Mouse (Mus musculus) heart, postnatal 0 days (tissue): Measurements from ENCODE around the gene Lrrn2.

Experiments used
- CTCF ChIP-seq: IDR thresholded peaks from 2 replicates; pipeline ENCODE4 v1.5.1; 2016; ENCODE audit warnings: antibody characterized with exemption, control low read depth, low read depth
- EP300 ChIP-seq: IDR thresholded peaks from 2 replicates; pipeline ENCODE4 v1.6.1; 2016; ENCODE audit warnings: antibody characterized with exemption, low read depth

DNA sequence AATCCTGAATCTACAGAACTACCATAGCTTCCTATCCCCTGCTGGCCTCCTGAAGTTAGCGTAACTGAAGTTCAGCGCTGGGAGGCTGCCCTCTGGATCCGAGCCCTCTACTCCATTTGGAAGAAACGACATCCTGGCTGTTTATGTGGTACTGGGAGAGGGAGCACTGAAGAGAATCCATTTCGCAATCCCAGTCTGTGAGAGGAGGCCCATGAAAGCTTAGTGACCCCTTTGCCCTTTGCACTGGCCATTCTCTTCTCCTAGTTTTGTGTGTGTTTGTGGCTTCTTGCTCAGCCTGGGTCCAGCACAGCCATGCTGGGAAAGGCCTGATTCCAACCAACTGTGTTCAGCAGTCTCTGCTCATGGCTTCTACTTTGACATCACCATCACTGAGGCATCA is 76.7 kb downstream of the Lrrn2 start:
- TF ChIP-seq CTCF (no peak), EP300 (no peak)
